Mouse (Mus musculus) small intestine, adult 2 months (tissue): Measurements from ENCODE around the gene Gm11168.
"Not testable (repeated sequence)": the region's sequence is repeated elsewhere in the genome, so short reads cannot be mapped to it uniquely, and the experiment has no call there.

Experiments
- CTCF ChIP-seq: fragments of 200-500 bp; IDR thresholded peaks from 2 replicates; pipeline ENCODE4 v1.5.1; 2012; ENCODE audit warnings: low read depth, mild to moderate bottlenecking, control low read depth, inconsistent platforms, low read length, moderate library complexity, mixed read lengths; ENCODE audit not compliant: insufficient replicate concordance, insufficient read length; ENCODE audit errors: extremely low read depth
- POLR2A ChIP-seq: fragments of 200-500 bp; IDR thresholded peaks from 2 replicates; pipeline ENCODE4 v1.6.1; 2012; ENCODE audit warnings: low read depth, mild to moderate bottlenecking, control low read depth, inconsistent platforms, low read length, moderate library complexity

DNA sequence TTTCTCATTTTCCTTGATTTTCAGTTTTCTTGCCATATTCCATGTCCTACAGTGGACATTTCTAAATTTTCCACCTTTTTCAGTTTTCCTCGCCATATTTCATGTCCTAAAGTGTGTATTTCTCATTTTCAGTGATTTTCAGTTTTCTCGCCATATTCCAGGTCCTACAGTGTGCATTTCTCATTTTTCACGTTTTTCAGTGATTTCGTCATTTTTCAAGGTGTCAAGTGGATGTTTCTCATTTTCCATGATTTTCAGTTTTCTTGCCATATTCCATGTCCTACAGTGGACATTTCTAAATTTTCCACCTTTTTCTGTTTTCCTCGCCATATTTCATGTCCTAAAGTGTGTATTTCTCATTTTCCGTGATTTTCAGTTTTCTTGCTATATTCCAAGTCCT, 22.5 kb downstream of the Gm11168 start:
- TF ChIP-seq CTCF, POLR2A: not testable (repeated sequence)
